Mouse (Mus musculus) spleen, postnatal 14 days (tissue): Measurements from ENCODE around the gene Ppp2r5a.

ENCODE experiments used
- DNase-seq, 2 experiments: peaks; one replicate each; pipeline ENCODE4 v3.0.0; 2021 to 2022; ENCODE audit warnings: low spot score in 2 of 2

The Ppp2r5a gene

GRCm38 (mm10) chr1:191380843-191381242 is 22.2 kb downstream of the Ppp2r5a start:
- no peak for DNase-seq

- DNase-seq, result no peak
Measured at GRCm38 (mm10) chr1:191378080-191378479, 25.0 kb downstream of the Ppp2r5a start.

GRCm38 (mm10) chr1:191375644-191375998 is 27.5 kb downstream of the Ppp2r5a start:
- no peak for DNase-seq

DNA sequence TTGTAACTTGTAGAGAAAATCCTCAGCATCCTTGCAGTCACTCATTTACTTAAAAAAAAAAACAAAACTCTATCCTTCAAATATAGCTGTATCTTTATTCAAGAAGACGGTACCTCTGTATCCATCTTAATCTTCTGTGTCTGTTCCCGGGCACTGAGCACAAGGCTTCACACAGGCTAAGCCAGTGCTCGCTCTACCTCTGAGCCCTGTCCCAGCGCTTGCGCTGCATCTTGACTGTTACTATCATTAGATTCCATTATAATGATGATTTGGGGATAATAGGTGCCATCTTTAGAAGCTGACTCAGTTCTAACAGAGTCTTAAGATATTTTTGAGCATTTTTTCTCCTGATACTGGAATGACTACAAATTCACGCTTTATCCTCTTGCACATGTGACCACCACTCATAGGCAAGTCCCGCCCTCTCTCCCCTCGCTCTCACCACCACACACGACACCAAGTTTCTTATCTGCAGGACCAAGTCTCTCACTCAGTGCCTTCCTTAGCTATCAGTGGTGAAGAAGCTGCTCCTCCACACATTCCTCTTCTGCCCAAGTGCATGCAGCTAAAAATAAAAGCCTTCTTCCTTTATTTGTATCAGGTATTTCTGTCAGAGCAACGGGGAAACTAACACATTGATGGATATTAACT is 28.0 kb downstream of the Ppp2r5a start:
- no peak for DNase-seq

DNA sequence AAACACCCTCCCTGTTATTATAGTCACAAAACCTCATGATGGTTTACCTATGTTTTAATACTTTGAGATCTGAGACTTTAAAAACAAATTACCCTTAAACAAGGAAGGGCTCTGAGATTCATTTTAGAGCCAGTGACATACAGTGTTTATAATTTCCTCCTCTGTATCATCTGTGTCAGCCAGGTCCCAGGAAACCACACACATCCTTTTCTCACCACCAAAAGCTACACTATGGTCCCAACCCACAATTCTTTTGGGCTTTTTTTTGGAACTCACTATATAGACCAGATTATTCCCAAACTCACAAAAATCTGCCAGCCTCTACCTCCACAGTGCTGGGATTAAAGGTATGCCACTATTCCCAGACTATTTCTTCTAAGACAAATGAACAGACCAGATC is 33.9 kb downstream of the Ppp2r5a start:
- no peak for DNase-seq

DNA sequence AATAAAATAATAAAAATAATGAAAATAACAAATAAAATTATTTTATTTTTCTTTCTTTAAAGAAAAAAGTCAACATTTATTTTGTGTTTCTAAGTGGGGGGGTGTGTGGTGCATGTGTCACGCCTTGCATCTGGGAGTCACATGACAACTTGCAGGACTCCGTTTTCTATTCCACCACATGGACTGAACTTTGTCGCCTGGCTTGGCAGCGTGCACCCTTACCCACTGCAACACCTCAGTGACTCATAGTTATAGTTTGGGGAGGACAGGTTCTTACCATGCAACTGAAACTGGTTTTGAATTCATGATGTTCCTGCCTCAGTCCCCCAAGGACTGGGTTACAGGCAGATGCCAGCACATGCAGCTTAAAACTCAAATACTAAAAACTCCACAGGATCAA is 34.9 kb downstream of the Ppp2r5a start:
- no peak for DNase-seq

DNA sequence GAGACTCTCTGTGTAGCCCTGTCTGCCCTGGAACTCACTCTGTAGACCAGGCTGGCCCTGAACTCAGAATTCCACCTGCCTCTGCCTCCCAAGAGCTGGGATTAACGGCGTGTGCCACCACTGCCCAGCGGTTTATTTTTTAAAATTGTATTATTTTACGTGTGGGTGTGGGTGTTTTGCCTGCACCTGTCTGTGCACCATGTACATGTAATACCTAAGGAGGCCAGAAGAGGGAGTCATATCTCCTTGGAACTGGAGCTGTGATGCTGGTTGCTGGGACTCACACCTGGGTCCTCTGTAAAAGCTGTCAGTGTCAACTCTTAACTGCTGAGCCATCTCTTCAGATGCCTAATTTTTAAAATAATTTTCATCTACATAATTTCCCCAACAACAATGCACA is 38.6 kb downstream of the Ppp2r5a start:
- peak in 1 of 2 experiments; percentile 19 for DNase-seq

DNA sequence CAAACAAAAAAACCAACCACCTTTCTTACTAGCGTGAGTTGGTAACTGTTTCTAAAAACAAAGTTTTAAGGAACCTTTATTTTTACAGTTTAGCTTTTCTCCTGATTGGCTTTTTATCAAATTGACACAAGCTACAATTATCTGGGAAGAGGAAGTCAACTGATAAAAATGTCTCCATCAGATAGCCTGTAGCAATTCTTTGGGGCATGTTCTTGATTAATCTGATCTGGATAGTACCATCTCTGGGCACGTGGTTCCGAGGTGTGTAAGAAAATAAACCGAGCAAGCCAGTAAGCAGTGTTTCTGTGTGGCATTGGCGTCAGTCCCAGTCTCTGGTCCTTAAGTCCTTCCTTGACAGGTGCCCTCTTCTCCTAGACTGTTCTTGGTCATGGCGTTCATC is 40.7 kb downstream of the Ppp2r5a start:
- DNase-seq, result no peak

DNA sequence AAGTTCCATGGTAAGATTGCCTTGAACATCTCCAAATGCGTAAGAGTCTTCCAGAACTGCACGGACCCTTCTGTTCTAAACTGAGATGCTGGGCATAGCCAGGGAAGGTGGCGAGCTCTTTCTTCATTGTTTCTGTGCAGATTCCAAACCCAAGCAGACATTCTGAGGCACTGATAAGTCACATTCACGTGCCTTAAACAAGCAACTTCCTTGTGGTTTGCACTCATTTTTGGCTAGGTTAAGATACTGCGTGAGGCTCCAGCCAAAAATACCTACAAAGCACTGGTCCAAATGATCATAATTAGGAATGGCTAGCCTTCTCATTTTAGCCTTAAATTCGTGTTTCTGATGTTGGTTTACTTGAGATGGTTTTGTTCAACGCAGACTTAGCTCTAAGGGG is 43.6 kb downstream of the Ppp2r5a start:
- DNase-seq, result no peak

DNA sequence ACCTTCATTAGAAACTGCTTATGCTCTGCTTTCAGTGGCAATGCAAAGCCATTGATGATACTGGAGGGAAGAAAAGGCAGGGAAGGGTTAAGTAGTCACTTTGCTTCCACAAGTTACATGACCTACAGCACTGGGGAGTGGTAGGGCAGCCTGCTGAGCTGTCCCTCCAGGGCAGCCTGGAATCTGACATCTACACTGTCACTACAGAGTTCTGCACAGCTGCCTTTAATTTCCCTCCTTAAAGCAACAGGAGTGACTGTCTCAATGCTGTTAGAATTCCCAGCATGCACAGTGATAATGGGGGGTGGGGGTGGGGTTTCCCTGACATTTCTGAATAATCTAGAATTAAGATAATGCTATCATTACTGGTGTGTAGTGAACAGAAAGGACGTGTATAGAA is 46.1 kb downstream of the Ppp2r5a start:
- no peak for DNase-seq

DNA sequence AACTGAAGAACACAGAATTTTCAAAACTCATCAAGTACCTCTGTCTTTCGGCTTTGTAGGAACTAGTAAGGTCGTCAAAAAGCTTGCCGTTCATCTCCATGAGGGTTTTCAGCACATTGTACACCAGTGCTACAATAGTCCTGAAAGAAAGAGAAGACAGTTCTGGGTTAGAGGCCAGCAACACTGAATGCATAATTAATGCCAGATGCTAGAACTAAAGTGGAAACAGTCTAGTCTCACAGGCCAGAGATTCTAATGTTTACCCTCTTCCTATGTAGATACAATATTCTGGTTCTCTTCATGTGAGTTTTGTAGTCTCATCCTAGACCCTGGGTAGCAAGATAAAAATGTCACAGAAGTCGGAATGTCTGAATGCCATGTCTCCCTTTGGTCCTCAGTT is 49.2 kb downstream of the Ppp2r5a start:
- no peak for DNase-seq

- DNase-seq, result no peak
Measured at GRCm38 (mm10) chr1:191352786-191353488, 50.1 kb downstream of the Ppp2r5a start.

DNA sequence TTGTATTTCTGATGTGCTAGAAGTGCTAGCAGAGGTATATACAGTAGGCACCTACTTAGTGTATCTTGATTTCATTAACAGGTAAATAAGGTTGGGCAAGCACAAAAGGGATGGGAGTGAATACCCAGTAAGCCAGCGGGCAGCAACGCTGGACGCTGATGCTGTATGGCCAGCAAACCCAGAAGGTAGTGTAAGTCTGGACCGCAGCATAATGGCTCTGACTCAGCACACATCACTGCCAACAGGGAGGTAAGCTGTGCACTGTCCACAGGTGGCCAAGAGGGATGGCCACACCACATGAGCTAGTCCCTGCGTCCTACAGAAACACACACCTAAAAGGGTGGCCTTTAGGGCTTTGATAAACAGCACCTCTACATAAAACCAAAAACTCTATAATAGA is 52.7 kb downstream of the Ppp2r5a start:
- no peak for DNase-seq

DNA sequence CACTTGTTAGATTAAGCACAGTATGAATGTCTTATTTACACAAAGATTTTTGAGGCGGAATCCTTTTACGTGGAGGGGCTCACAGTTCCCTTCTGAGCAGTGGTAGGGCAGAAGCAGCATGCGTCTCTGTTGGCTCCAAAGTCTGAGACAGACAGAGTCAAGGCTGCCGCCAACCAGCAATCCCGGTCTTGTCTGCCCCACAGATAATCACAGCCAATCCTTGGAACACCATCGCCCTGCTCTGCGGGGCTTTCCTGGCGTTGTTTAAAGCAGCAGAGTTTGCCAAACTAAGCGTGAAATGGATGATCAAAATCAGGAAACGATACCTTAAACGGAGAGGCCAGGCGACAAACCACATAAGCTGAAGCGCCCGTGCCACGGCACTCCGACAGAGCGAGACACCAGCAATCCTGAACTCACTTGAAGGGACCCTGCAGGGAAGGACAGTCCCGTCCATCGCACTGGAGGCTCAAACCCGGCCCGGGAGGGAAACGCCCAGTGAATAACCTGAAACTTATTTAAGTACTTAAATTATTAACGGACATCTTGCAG is 53.5 kb downstream of the Ppp2r5a start:
- DNase-seq, result no peak

- DNase-seq, result no peak
Measured at GRCm38 (mm10) chr1:191348996-191349395, 54.1 kb downstream of the Ppp2r5a start.

GRCm38 (mm10) chr1:191348592-191348991 is 54.5 kb downstream of the Ppp2r5a start:
- no peak for DNase-seq

DNA sequence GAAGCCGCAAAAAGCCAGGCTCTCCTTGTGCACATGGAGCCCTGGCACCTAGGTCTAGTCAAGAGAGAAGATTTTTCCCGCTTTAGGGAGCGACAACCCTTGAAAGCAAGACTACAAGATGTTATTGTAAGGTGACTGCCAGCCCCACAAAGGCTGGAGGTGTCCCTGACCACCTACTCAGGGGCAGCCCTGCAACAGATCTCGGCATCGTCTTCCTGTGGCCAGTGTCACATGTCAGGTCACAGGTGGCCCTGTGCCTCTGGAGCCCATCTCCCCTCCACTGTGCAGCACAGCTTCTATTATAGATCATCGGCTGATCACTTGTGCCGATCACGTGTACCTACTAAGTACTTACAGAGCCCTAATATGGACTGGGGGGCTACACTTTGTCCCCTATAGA is 55.5 kb downstream of the Ppp2r5a start:
- no peak for DNase-seq

DNA sequence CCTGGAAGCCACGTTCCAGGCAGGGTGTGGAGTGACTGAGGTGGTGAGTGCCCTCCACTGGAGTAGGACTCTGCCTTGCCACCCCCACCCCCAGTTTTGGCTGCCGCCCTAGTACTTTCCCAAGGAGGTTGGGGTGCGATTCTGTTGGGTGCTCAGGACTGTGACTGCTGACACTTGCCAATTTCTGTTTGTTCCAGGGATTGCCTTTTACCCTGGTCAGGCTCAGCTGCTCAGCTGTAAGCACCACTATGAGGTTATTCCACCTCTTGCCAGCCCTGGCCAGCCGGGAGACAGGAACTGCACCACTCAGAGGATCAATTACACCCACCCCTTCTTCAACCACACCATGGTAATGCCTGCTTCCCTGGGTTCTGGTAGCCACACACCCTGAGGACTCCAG is 62.5 kb downstream of the Ppp2r5a start:
- DNase-seq, result no peak

GRCm38 (mm10) chr1:191339876-191340275 is 63.2 kb downstream of the Ppp2r5a start:
- no peak for DNase-seq

DNA sequence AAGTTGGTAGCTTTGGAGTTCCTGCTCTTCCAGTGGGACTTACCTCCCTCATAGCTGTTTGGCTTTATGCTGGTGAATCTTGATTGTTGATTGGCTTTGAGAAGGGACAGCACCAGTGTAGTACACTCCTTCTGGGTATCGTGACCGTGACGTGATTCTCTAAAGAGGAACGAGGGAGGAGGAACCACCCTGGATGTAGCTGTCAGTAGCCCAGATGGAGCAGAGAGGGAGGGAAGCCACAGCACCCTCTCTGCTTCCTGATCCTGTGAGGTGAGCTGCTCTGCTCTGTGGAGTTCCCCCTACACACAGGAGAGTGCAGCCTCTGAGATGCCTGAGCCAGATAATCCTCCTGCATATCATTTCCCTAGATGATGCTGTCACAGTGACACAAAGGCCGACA is 68.6 kb downstream of the Ppp2r5a start:
- DNase-seq, result no peak

GRCm38 (mm10) chr1:191330356-191330755 is 72.7 kb downstream of the Ppp2r5a start:
- no peak for DNase-seq

DNA sequence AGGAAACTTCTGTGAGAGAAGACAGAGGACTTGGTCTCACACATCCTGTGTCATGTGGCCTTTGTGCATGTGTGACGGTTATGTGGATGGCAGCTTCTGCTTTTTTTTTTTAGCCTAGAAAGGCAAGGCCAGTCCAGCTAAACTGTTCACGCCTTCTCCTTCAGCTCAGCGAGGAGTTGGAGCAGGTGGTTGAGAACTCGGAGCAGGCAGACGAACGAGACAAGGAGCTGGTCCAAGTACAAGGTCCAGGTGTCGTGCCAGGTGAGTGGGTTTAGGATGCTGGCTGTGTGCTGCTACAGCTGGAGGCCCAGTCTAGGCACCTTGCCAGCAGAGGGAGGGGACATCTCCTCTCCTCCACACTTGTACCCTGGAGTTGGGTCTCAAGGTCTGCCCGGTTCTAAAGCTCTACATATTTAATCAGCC is 75.0 kb downstream of the Ppp2r5a start:
- DNase-seq, result no peak

DNA sequence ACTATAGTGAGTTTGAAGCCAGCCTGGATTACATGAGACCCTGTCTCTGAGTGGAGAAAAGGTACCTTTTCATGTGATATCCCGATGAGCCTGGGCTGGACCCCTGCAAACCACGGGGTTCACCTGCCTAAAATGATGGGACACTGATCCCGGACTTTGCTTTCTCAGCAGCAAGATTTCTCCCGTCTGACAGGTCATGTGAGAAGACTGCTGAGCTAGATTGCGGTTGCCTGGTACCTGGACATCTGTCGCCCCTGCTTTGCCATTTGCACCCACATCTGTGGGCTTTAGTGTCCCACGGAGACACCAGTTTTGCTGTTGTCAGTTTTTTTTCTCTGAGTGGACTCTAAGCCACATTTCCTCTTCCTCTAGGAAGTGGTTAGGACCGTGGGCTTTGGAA is 75.8 kb downstream of the Ppp2r5a start:
- no peak for DNase-seq
